Mouse (Mus musculus) kidney, adult 2 months (tissue): ENCODE data around the gene Myo6. TPM values are rescaled to one million over a fixed set of nuclear protein-coding genes. Genes with fewer than 3 reads are reported as not detected.
A peak's percentile ranks its signal among the peaks of the same experiment; 100 is the strongest.

Source experiments
- DNase-seq: peaks from one replicate; pipeline ENCODE4 v3.0.0; 2021
- H3K27ac ChIP-seq: fragments of 200-500 bp; 2 replicates; pipeline ENCODE4 v1.5.1; 2012; ENCODE audit warnings: low read depth, low read length, control low read depth, inconsistent platforms; ENCODE audit not compliant: insufficient read depth
- H3K27me3 ChIP-seq: fragments of 200-500 bp; replicated peaks from 2 replicates; pipeline ENCODE4 v1.6.1; 2012; ENCODE audit warnings: mild to moderate bottlenecking, moderate library complexity, low read length, inconsistent platforms; ENCODE audit not compliant: control insufficient read depth, insufficient read depth
- H3K36me3 ChIP-seq: fragments of 200-500 bp; 2 replicates; pipeline ENCODE4 v1.6.1; 2012; ENCODE audit warnings: mild to moderate bottlenecking, moderate library complexity, low read length, inconsistent platforms; ENCODE audit not compliant: control insufficient read depth, insufficient read depth
- H3K4me1 ChIP-seq: fragments of 200-500 bp; 2 replicates; pipeline ENCODE4 v1.6.1; 2011; ENCODE audit warnings: low read length; ENCODE audit not compliant: control insufficient read depth, insufficient read depth
- H3K4me3 ChIP-seq: fragments of 200-500 bp; 2 replicates; pipeline ENCODE4 v1.5.1; 2011; ENCODE audit warnings: mild to moderate bottlenecking, low read depth, low read length, control low read depth; ENCODE audit not compliant: insufficient read depth
- CTCF ChIP-seq: fragments of 200-500 bp; conservative IDR thresholded peaks from 2 replicates; pipeline ENCODE4 v1.5.1; 2011; ENCODE audit warnings: low read depth, mild to moderate bottlenecking, control low read depth, low read length, moderate library complexity, mixed read lengths; ENCODE audit not compliant: insufficient read depth, insufficient read length
- POLR2A ChIP-seq: fragments of 200-500 bp; IDR thresholded peaks from one replicate; pipeline ENCODE4 v1.6.1; 2011; ENCODE audit warnings: low read depth, low read length, control low read depth
- WGBS: fragments of 180-500 bp; shearing (Covaris S2); methylation state at CpG from one replicate; pipeline ENCODE4 v1.1.7; 2018; 5-methylcytosine and 5-hydroxymethylcytosine counted together
- polyA plus RNA-seq: library from polyadenylated mRNA; depleted of rRNA; stranded (reverse); fragments of >200 nt; gene quantifications from 2 replicates; pipeline ENCODE4 v1.2.3, GENCODE M21; 2012

Myo6 gene
- polyA plus RNA-seq, 1 experiment = 76.4 TPM

DNA sequence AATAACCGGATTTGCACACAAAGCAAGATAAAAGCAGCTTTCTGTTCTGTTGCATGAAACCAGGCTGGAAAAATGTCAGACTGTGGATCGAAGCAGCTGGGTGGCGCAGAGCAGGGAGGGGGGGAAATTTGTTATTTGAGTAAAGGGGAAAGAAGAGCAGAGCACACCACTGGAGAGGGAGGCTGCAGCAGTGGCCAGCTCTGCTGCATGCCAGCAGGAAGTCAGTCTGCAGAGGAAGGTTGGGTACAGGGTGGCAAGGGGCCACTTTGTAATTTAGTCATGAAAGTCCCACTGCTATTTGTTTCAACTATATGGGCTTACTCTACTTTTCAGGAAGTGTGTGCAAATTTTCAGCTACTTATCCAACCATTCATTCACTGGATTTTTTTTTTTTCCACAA lies 31.3 kb downstream of the Myo6 start:
- no peak overlapping the region for H3K4me3 ChIP-seq
- H3K4me1 ChIP-seq = peaks cover 46% of the 10 kb centered on the region
- DNase-seq = no peak
- H3K27ac ChIP-seq = no peak overlapping the region
- TF ChIP-seq POLR2A (no peak), CTCF (no peak)
- WGBS = 60% methylated on average over 3 of the region's 3 CpGs
- no peaks in the 10 kb centered on the region for H3K36me3 ChIP-seq
- H3K27me3 ChIP-seq = no peaks in the 10 kb centered on the region

DNA sequence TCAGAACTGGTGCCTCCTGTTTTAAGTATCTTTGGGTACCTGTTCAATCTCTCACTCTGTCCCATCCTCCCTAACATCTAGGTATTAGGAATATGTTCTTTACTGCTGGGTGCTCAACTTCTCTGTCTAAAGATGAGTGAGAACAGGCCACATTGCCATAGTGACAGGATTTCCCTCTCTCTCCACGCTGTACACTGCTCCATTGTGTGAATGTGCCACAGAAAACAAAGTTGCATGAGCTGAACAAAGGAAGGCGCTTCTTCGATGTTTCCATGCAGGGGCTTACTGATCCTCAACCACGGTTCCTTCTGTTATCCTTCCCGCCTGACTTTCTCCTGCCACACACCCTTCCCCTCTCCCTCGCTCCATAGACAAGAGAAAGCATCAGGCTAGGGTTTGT lies 32.4 kb downstream of the Myo6 start:
- Histone ChIP-seq H3K27me3 (no peaks in the 10 kb centered on the region), H3K27ac (0 out of 2 replicates have a peak overlapping the region, but pooled peaks have one; percentile 3), H3K4me3 (no peak overlapping the region), H3K4me1 (peaks cover 40% of the 10 kb centered on the region), H3K36me3 (no peaks in the 10 kb centered on the region)
- no peak for TF ChIP-seq CTCF
- no peak for TF ChIP-seq POLR2A
- WGBS = 79% methylated on average over 6 of the region's 6 CpGs
- no peak for DNase-seq

DNA sequence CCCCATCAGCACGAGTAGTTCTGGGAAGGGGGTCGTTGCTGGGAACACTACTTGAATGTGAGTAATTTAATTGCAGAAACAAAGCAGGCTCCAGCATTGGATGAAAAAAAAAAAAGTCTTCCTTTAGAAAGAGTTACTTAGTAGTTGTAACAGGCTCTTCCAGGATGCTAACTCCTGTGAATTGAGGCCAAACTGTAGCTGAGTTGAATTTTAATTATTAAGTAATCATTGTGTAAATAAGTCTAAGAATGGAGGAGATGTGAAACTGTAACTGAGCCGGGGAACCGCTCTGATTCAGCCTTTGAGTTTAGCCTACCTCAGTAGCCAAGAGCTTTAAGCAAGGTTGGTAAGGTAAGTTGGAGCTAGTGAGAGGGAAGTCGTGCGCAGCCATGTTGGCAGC lies 36.0 kb downstream of the Myo6 start:
- Histone ChIP-seq H3K36me3 (no peaks in the 10 kb centered on the region), H3K4me3 (no peak overlapping the region), H3K27me3 (no peaks in the 10 kb centered on the region), H3K4me1 (peaks cover 29% of the 10 kb centered on the region; the same call in 1 of the 2 replicates), H3K27ac (0 out of 2 replicates have a peak overlapping the region, but pooled peaks have one; percentile 2)
- peak; percentile 73 for DNase-seq
- no peak for TF ChIP-seq CTCF
- no peak for TF ChIP-seq POLR2A
- WGBS = 43% methylated on average over 6 of the region's 6 CpGs

DNA sequence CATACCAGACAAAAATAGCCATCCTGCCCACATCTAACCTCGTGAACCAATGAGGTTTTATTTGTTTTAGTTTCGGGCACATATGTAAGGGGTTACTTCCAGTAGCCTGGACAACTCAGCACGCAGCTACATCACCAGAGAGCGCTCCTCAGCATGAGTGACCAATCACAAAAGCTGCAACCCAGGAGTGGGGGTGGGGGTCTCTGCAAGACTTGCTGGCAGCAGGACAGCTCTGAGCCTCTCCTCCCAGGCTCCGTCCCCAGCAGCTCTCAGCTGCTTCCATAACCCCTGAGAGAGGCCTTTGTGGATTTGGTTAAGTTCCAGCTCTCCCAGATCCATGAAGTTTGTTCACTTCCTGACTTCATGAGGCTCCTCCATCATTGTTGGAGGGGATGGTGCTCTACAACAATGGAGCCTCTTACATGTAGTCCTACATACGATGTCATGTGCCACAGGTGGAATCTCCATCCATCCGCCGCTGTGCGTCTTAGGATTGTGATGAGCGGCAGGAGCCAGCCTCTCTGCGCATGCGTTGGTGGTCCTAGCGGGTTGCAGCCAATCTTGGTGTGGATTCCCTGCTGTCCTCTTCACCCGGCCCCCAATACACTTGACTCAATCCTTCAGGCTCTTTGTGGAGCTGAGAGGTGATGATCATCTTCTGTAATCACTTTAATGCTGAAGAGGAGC lies 37.7 kb downstream of the Myo6 start:
- Histone ChIP-seq H3K27me3 (no peaks in the 10 kb centered on the region), H3K4me1 (peaks cover 21% of the 10 kb centered on the region; the same call in 1 of the 2 replicates), H3K27ac (no peak overlapping the region), H3K4me3 (no peak overlapping the region), H3K36me3 (no peaks in the 10 kb centered on the region)
- TF ChIP-seq POLR2A = no peak
- no peak for TF ChIP-seq CTCF
- 90% methylated on average over 14 of the region's 14 CpGs for WGBS
- DNase-seq = peak; percentile 50

DNA sequence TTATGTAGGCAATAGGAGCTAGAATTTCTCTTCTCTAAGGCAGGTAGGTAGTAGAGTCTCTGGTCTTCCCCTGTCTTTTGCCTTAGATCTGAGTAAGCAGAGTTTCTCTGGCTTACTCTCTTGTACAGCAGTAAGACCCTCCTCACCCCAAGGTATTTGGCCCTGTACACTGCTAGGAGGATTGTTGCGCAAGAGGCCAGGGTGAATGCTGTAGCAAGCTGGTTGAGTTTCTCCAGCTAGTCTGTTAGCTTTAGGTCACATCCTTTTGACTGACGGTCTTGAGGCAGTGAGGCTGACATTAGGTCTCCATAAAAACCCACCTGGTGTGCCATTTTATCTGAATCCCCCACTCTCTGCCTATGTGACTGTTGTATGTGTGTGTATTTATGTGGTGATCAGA lies 43.9 kb downstream of the Myo6 start:
- Histone ChIP-seq H3K4me3 (no peak overlapping the region), H3K27ac (peak overlapping the region; percentile 53; the same call in 1 of the 2 replicates), H3K27me3 (no peaks in the 10 kb centered on the region), H3K36me3 (peaks cover 2% of the 10 kb centered on the region; the same call in 1 of the 2 replicates), H3K4me1 (peaks cover 34% of the 10 kb centered on the region)
- TF ChIP-seq POLR2A (no peak), CTCF (no peak)
- DNase-seq = no peak
- WGBS = 76% methylated on average over 2 of the region's 2 CpGs

DNA sequence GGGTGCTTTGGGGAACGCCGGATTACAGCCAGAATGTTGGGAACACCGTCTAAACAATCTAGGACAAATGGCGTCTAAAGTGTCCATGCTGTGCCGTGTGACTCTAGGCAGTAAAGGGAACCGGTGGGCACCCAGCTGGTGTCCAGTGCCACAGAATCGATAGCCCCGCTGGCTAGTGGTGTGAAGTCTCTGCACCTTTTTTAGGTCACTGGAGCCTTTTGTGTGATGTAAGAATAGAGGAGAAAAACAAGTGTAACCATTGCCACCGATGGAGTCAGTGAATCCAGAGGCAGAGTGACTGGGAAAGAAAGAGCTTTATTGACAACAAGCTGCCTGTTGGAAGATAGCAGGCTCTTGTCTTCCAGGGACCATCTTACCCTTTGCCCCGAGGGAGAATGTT lies 44.6 kb downstream of the Myo6 start:
- Histone ChIP-seq H3K4me3 (no peak overlapping the region), H3K27me3 (no peaks in the 10 kb centered on the region), H3K4me1 (peaks cover 34% of the 10 kb centered on the region), H3K36me3 (peaks cover 2% of the 10 kb centered on the region; the same call in 1 of the 2 replicates), H3K27ac (peak overlapping the region; percentile 95)
- 50% methylated on average over 10 of the region's 10 CpGs for WGBS
- TF ChIP-seq CTCF = no peak
- no peak for TF ChIP-seq POLR2A
- peak; percentile 23 for DNase-seq

DNA sequence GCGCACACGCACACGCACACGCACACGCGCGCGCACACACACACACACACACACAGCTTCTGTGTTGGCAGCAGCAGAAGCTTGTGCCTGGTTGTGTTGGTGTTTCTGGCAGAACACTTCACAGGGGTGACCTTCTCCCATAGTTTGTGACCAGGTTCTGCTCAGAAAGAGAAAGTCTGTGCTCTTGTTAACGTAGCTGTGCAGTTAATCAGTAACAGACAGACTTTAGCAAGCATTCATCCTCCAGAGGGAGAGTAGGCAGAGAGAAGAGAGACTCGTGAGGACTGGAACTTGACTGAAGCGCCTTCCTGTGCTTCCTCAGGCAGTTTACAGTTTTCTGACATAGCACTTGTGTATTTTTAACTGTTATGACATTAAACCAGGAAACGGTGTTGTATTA lies 45.3 kb downstream of the Myo6 start:
- TF ChIP-seq POLR2A (no peak), CTCF (no peak)
- 45% methylated on average over 12 of the region's 12 CpGs for WGBS
- Histone ChIP-seq H3K27ac (peak overlapping the region; percentile 95), H3K4me3 (no peak overlapping the region), H3K36me3 (peaks cover 2% of the 10 kb centered on the region; the same call in 1 of the 2 replicates), H3K27me3 (no peaks in the 10 kb centered on the region), H3K4me1 (peaks cover 34% of the 10 kb centered on the region)
- DNase-seq = peak; percentile 90
